Mouse (Mus musculus): Measurements from ENCODE around the gene Tlk1.

The Tlk1 gene

DNA sequence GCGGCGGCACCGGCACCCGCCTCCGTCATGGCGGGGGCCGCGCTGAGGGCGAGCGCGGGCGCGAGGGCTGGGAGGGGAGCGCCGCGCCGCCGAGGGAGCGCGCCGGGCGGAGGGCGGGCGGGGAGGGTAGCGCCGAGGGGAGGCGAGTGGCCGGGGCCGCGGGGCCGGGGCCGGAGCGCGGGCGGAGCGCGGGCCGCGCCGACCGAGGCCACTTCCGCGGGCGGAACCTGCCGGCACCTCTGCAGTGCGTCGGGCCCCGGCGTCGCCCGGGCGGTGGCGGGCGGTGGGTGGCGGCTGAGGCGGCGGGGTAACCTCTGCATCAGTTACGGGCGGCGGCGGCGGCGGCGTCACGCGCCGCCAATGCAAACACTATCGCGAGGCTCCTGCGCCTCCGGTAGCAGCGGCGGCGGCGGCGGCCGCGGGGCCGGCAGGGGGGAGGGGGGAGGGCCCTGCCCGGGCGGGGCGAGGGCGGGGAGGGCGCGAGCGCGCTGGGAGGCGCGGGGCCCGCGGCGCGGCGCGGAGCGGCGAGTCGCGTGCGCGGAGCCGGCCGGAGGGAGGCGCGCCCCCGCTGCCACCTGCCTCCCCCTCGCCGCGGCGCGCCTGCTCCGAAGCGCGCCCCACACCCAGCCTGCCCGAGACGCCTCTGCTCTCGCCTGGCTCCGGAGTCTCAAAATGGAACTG is at the start of gene Tlk1:
Tlk1 (minus strand) TSS at position 358 of the 681 bp plus-strand sequence.
- in situ Hi-C loops (cut with MboI; ENCODE audit: low sequenced_read_pairs), result no loop called here

DNA sequence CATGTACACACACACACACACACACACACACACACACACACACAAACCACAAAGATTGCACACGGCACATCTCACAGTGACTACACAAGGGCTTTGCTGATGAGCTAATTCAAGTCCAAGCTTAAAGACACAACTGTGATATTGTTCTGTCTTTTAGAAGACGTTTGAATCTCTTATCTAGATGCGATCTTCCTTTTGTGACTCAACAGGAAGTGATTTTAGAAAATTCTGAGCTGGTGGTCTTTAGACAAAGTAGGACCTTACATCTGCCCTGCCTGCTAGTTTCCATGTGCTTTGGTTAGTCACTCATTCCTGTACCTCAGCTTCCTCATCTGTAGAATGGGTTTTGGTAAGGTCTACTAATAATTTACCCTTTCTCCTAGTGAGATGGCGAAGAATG is 49.6 kb upstream of the Tlk1 start:
- in situ Hi-C loops (cut with MboI; ENCODE audit: low sequenced_read_pairs), result no loop called here

DNA sequence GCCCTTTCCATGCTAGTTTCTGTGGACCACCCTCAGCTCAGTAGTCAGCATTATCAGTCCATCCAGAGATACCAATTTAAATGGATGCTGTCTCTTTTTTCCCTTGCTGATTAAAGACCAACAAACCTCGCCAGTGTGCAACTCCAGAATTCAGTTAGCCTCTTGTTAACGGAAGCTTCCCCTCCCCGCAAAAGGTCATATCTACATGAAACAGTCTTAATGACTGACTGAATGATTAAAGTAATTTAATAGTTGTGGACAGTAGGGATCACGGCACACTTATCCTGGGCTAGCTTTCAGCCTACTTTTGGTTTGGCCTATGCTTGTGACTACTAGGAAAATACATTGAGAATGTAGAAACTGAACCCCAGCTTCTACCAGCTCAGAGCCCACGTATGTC is 47.6 kb upstream of the Tlk1 start:
- in situ Hi-C loops (cut with MboI; ENCODE audit: low sequenced_read_pairs), result no loop called here

DNA sequence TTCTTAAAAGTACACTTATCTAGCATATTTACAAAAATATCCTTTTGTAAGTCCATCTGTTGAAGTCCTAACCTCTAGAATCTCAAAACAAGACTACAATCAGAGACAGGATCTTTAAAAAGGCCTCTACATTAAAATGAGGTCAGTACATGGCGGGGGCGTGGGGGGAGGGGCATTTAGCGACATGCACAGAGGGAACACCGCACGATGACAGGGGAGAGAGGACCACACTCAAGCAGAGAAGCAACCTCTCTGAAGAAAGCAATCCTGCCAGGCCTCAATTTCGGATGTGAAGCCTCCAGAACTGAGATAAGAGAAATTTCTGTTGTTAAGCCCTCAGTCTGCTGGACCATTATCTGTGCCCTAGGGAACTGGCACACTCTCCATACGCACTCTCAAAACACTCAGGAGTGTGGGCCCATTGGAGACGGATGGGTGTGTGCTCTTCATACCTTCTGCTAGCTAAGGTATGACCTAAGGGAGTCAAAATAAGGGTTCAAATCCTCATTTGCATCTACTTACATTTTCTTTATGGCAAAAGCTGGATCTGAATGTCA is 46.0 kb upstream of the Tlk1 start:
- in situ Hi-C loops (cut with MboI; ENCODE audit: low sequenced_read_pairs), result no loop called here

- in situ Hi-C loops (cut with MboI; ENCODE audit: low sequenced_read_pairs), result no loop called here
Measured at GRCm38 (mm10) chr2:70870819-70871218, 45.3 kb upstream of the Tlk1 start.

DNA sequence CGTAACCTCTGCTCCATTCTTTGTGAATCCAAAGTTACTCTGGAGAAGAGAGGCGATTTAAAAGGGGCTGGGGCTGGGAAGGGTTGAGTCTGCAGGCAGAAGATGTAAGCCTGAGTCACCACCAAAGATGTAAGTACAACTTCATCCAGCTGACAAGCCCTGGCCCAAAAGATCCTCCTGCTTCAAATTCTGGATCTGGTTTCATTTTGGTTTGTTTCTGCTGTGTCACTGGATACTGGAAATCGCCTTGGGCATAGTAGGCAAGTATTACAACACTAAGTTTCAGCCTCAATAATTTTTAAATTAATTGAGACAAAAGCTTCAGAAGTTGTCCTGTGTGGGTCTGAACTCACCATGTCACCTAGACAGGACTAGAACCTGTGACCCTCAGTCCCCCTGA is 43.6 kb upstream of the Tlk1 start:
- in situ Hi-C loops (cut with MboI; ENCODE audit: low sequenced_read_pairs), result no loop called here

GRCm38 (mm10) chr2:70867231-70867630 is 41.7 kb upstream of the Tlk1 start:
- in situ Hi-C loops (cut with MboI; ENCODE audit: low sequenced_read_pairs), result no loop called here

DNA sequence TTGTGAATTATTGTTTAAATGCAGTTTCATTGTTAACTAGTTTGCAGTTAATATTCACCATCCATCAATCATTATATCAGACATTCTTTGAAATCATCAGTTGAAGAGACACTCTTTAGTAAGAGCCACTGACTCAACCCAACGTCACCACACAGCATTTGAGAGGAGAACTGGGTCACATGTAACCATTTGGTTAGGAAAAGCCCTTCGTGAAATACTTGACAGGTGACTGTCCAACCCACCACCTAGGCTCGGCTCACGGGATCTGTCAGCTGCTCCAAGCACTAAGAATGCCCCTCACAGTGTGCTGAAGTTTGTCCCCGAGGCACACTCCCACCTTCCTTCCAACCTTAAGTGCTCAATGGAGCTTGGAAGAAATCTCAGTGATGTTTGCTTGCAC is 37.4 kb upstream of the Tlk1 start:
- in situ Hi-C loops (cut with MboI; ENCODE audit: low sequenced_read_pairs), result no loop called here

- in situ Hi-C loops (cut with MboI; ENCODE audit: low sequenced_read_pairs), result no loop called here
Measured at GRCm38 (mm10) chr2:70859740-70860139, 34.2 kb upstream of the Tlk1 start.

DNA sequence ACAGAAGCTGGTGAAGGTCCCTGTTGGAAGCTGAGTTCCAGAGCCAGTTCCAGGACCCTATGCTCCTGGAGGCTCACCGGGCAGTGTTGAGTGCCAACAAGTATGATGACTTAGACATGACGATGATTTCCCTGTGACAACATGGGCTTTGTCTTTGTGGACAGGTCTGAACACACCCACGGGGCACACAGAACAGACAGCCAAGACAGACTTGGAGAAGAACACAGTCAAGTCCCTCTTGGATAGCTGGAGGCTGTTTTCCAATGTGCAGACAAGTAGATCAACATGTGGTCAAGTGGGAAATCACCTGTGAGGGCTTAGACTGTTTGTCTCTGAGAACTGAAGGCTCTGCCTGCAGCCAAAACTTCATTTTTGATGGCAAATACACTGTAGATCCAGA is 31.4 kb upstream of the Tlk1 start:
- in situ Hi-C loops (cut with MboI; ENCODE audit: low sequenced_read_pairs), result no loop called here

DNA sequence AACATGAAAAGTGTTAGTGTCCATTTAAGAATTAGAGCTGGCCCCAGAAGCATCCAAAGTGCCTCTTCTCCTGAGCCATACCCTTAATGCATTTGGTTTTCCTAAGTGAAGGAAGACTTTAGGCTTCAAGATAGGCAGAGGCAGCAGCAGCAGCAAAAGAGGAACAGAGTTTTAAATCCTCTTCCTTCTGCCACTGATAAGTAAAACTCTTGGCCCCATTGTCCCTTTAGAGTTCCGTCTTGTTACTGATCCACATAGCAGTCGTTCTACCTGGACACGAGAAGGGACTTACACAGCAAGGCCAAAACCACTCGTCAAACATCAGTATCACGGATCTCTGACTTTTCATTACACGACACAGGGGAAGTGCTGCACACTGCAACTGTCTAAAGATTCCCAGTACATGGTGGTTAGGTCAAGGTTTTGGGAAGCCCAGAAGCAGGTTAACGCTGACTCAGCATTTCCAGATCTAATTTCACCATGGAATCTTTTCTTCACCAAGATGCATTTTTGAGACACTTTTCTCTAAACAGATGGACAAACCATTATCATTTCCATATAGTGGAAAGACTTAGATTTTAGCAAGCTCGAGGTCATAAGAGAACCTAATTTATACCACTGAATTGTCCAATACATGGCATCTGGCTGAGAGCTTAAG is 28.8 kb upstream of the Tlk1 start:
- in situ Hi-C loops (cut with MboI; ENCODE audit: low sequenced_read_pairs), result no loop called here

DNA sequence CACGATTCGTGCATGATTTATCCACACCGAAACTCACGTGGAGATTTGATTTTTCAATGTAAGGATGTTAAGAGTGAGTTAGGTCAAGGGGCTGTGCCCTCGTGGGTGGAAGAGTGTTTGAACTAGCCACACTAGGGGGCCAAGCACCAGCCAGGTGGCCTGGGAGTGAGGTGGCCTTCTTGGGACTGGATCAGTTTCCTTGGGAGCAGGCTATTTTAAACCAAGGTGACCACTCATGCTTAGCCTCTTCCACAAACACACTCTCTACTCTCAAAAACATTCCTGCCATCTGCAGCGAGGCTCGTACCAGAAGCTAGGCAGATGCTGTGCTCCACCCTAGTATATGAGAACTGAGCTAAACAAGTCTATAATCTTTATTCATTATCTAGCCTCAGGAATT is 27.8 kb upstream of the Tlk1 start:
- in situ Hi-C loops (cut with MboI; ENCODE audit: low sequenced_read_pairs), result no loop called here

GRCm38 (mm10) chr2:70852796-70853221 is 27.3 kb upstream of the Tlk1 start:
- in situ Hi-C loops (cut with MboI; ENCODE audit: low sequenced_read_pairs), result no loop called here

- in situ Hi-C loops (cut with MboI; ENCODE audit: low sequenced_read_pairs), result no loop called here
Measured at GRCm38 (mm10) chr2:70852186-70852795, 26.8 kb upstream of the Tlk1 start.

DNA sequence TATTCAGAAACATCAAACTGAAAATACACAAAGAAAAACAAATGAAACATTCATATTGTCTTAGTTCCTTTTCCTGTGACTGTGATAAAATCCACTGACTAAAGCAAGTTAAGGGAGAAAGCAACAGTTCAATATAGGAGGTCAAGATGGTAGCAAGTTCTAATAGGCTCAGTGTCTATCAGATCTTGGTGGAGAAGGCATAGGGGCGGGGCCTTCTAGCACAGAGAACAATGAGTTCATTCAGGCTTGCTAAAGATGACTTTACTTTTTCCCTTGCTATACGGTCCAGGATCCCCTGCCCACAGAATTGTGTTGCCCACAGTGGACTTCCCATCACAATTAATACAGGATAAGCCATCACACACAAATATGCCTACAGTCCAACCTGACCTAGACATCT is 20.3 kb upstream of the Tlk1 start:
- in situ Hi-C loops (cut with MboI; ENCODE audit: low sequenced_read_pairs), result no loop called here

DNA sequence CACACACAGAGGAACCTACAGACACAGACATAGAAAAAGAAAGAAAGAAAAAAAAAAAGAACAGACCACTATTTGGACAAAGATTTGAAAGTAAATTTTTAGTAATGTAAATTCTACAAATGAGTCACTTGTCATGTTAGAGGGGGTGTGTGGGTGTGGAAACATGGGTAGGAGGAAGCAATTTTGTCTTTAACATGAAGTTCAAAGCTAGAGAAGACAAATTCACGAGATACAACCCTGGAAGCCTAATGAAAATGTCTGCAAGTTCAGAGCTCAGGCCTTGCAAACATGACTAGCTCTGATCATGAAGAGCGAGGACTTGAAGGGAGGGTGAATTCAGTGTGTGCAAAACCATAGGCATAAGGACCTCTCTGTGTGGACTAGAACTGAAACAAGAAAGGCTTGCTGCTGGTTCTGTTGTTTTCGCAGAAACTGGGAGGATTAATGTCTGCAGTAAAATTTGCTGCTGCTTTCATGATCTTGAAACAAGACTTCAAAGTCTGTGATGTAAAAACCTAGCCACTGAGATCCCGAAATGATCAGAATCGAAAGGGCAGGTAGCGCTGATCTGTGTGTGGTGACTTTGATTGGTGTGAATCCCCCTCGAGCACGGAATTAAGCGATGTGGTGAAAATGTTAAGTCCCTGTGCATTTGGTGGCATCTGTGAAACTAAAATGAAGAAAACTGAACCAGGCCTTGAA is 19.3 kb upstream of the Tlk1 start:
- in situ Hi-C loops (cut with MboI; ENCODE audit: low sequenced_read_pairs), result no loop called here

- in situ Hi-C loops (cut with MboI; ENCODE audit: low sequenced_read_pairs), result no loop called here
Measured at GRCm38 (mm10) chr2:70842049-70842618, 16.6 kb upstream of the Tlk1 start.

- in situ Hi-C loops (cut with MboI; ENCODE audit: low sequenced_read_pairs), result no loop called here
Measured at GRCm38 (mm10) chr2:70838536-70839216, 13.1 kb upstream of the Tlk1 start.

GRCm38 (mm10) chr2:70836306-70836651 is 10.8 kb upstream of the Tlk1 start:
- in situ Hi-C loops (cut with MboI; ENCODE audit: low sequenced_read_pairs), result no loop called here

- in situ Hi-C loops (cut with MboI; ENCODE audit: low sequenced_read_pairs), result no loop called here
Measured at GRCm38 (mm10) chr2:70835641-70836305, 10.2 kb upstream of the Tlk1 start.

Measured in CH12F3 (cell line).